Mouse (Mus musculus): Measurements from ENCODE around the gene Tmed10.
A peak's percentile ranks its signal among the peaks of the same experiment; 100 is the strongest.

Tmed10 gene

GRCm38 (mm10) chr12:85330153-85330552 lies 44.5 kb downstream of the Tmed10 start:
- DNase-seq (ENCODE audit: low spot score): no peak

DNA sequence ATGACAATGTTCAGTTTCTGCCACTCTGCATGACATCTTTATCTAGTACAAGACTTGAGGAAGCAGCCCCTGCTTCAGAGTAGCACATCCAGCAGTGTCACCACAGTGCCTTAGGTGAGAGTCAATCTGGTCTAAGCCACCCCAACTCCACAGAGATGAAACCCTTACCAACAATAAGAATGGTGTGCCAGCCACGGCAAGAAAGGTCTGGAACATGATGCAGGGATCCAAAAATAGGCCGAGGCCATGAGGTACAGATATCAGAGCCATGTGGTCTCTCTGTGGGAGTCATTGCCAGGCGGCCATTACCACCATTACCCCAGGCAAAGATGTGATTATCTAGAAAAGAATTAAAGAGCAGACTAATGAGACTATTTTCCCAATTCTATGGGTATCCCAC lies 66.0 kb downstream of the Tmed10 start:
- DNase-seq (ENCODE audit: low spot score): no peak

- peak; percentile 86 for DNase-seq (ENCODE audit: low spot score)
Measured at GRCm38 (mm10) chr12:85305247-85305892, 69.3 kb downstream of the Tmed10 start.

DNA sequence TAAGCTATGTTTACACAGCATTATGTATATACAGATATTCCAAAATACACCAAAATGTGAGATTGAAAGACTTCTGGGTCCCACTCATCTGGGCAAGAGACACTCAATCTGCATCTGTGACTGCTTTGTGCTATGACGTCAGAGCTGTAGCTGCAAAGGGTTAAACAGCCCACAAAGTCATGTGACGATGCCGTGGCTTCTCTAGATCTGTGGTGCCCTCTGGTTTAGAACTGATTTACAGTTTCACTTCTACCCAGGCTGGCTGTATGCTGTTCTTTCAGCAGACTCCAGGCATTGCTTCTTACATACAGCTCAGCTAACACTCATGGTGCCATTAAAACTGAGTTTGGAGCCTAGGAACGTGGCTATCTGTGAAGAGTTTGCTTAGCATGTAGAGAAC lies 69.9 kb downstream of the Tmed10 start:
- DNase-seq (ENCODE audit: low spot score): no peak

DNA sequence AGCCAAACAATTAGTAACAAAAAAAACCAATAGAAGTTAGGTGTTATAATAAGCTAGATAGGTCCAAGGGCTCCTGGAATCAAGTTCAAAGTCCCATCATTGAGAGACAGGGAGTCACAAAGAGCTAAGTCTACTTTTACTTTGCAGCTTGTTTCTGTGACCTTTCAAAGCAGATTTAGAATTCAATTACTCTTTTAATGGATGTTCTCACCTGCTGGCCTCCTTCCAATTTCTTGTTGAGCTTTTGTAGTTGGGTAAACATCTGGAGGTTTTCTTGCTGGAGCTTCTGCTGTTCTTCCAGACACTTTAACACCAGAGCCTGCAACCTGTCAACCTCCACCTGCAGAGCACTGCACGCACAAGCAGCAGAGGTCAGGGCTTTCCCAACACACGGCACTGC lies 71.4 kb downstream of the Tmed10 start:
- DNase-seq (ENCODE audit: low spot score): no peak

- DNase-seq (ENCODE audit: low spot score): no peak
Measured at GRCm38 (mm10) chr12:85298835-85299180, 75.8 kb downstream of the Tmed10 start.

GRCm38 (mm10) chr12:85298127-85298834 lies 76.4 kb downstream of the Tmed10 start:
- DNase-seq (ENCODE audit: low spot score): peak; percentile 35

DNA sequence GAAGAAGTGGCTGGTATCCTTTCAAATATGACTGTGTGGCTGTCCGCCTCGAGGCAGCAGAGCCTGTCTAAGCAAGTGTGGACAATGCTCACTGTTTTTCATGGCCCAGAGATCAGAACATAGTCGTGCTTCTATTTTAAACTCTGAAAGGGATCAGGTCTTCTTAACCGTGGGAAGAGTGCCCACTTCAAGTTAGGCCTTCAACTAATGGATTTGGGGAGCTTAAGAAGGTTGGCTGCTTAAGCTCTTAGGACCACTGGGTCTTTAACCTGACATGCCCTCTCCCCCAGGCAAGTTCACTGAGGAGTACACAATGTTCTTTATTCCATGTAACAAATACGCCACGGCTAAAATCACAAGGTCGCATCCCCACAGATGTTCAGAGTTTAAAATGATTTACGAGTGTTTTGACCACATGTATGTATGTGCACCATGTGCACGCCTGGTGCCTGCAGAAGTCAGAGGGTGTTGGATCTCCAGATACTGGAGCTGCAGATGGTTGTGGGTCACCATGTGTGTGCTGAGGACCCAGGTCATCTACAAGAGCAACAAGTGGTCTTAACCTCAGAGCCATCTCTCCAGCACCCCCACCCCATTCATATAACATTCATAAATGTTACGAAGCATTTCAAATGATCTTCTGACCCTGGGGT lies 77.2 kb downstream of the Tmed10 start:
- no peak for DNase-seq (ENCODE audit: low spot score)

- DNase-seq (ENCODE audit: low spot score): no peak
Measured at GRCm38 (mm10) chr12:85296915-85297314, 77.7 kb downstream of the Tmed10 start.

- no peak for DNase-seq (ENCODE audit: low spot score)
Measured at GRCm38 (mm10) chr12:85295506-85295905, 79.1 kb downstream of the Tmed10 start.

DNA sequence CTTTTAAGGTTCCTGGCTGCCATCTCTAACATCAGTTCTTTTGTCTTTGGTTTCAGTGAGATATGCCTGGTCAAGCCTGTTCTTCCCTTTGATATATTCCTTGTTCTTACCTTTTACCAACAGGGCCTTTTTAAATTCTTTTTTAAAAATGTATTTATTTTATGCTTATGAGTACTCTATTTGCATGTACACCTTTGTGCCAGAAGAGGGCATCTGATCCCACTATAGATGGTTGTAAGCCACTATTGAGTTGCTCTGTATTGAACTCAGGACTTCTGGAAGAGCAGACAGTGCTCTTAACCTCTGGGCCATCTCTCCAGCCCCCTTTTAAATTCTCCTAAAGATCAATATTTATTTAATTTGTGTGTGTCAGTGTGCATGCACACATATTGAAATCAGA lies 81.7 kb downstream of the Tmed10 start:
- DNase-seq (ENCODE audit: low spot score): no peak

- no peak for DNase-seq (ENCODE audit: low spot score)
Measured at GRCm38 (mm10) chr12:85292288-85292687, 82.4 kb downstream of the Tmed10 start.

- no peak for DNase-seq (ENCODE audit: low spot score)
Measured at GRCm38 (mm10) chr12:85291541-85291940, 83.1 kb downstream of the Tmed10 start.

- no peak for DNase-seq (ENCODE audit: low spot score)
Measured at GRCm38 (mm10) chr12:85290633-85291032, 84.0 kb downstream of the Tmed10 start.

Data from urinary bladder, postnatal 14 days (tissue).